Mouse (Mus musculus): ENCODE results near the gene Fbxo34. TPM values are rescaled to one million over a fixed set of nuclear protein-coding genes. Genes with fewer than 3 reads are reported as not detected.
"Not testable (repeated sequence)": the region's sequence is repeated elsewhere in the genome, so short reads cannot be mapped to it uniquely, and the experiment has no call there.

The Fbxo34 gene
- 17.8 and 18.1 TPM in 2 replicates for polyA plus RNA-seq (2015; fragmentation: Nextera tagmentation; extraction: Ambion mirVana)

DNA sequence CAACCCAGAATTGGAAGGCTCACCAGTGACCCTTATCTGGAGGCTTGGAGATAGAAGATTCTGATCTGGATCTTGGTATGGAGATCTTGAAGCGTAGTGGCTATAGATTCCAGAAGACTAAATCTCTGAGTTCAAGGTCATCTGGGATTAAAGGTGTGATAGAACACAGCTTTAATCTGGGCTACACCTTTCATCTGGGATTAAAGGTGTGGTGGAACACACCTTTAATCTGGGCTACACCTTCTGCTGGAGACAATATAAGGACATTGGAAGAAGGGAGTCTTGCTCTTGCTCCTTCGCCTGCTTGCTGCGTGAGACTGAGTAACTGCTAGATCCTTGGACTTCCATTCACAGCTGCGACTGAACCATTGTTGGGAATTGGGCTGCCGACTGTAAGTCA lies at the start of gene Fbxo34:
TSS of gene Fbxo34 (plus strand) at position 301 of the 400 bp plus-strand sequence.
- 94% methylated on average over 2 of the region's 5 CpGs for WGBS
- DNase-seq (ENCODE audit: low spot score): not testable (repeated sequence)

DNA sequence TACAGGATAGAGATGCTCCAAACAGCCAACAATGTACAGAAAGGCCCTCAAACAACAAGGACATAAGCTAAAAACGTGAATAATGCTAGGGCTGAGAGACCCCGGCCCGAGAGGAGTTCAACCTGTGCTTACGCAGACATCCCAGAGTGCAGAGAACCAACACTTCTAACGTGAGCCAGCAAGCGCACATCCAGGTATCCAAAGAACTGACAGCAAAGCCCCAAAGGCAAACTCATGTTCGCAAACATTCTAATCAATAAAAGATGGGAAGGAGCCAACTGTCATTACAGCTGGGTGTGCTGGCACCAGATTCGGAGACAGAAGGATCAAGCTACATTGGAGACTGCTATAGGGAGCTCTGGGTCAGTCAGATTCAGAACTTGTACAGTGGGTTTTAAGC lies 47.5 kb upstream of the Fbxo34 start:
- H3K4me3 ChIP-seq (ENCODE audit: low read depth, low read length): no peak overlapping the region
- no peak overlapping the region for H3K4me2 ChIP-seq (replicated peaks; ENCODE audit: low read depth)
- no peak overlapping the region for H3K27ac ChIP-seq (replicated peaks)
- H3K9me3 ChIP-seq (ENCODE audit: control insufficient read depth, low read length): no peaks in the 10 kb centered on the region
- H3K27me3 ChIP-seq (ENCODE audit: control insufficient read depth, insufficient read depth, low read length): no peaks in the 10 kb centered on the region
- DNase-seq (ENCODE audit: low spot score) (no peak), ATAC-seq (ENCODE audit: low FRiP score, low TSS enrichment) (no peak)
- peaks cover 7% of the 10 kb centered on the region; the same call in 1 of the 2 replicates for H3K36me3 ChIP-seq (ENCODE audit: control insufficient read depth, insufficient read depth, low read length)
- TF ChIP-seq EP300 (optimal IDR thresholded peaks at IDR 0.05) (no peak), CTCF (IDR thresholded peaks at IDR 0.05; ENCODE audit: low read depth) (no peak)
- no peaks in the 10 kb centered on the region for H3K4me1 ChIP-seq (replicated peaks; ENCODE audit: control insufficient read depth, insufficient read depth)
- H3K9ac ChIP-seq (ENCODE audit: low read length): no peak overlapping the region
- 89% methylated on average over 8 of the region's 8 CpGs for WGBS

More for the DNA sequence above, at the start of gene Fbxo34:
- not testable (repeated sequence) for H3K4me2 ChIP-seq (replicated peaks; ENCODE audit: low read depth); H3K9ac ChIP-seq (ENCODE audit: low read length); H3K36me3 ChIP-seq (ENCODE audit: control insufficient read depth, insufficient read depth, low read length); H3K27ac ChIP-seq (replicated peaks); H3K4me1 ChIP-seq (replicated peaks; ENCODE audit: control insufficient read depth, insufficient read depth); H3K9me3 ChIP-seq (ENCODE audit: control insufficient read depth, low read length); H3K27me3 ChIP-seq (ENCODE audit: control insufficient read depth, insufficient read depth, low read length); ATAC-seq (ENCODE audit: low FRiP score, low TSS enrichment); H3K4me3 ChIP-seq (ENCODE audit: low read depth, low read length)

DNA sequence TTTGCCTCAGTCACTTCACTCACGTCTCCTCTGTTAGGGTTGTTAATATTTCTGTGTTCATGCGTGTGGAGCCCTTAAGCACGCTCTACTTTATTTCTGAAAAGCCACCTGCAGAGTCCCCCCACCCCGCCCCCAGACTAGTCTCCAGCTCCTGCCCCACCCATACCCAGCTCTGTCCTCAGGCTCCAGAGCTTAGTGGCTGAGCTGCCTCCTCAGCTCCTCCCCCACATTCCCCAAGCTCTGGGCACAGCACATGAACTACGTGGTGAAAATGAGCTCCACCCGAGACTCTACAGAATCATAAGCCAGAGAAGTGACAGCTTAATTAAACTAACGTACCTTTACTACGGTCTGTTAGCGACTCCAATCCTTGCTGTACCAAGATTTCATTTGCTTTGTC lies 44.2 kb upstream of the Fbxo34 start:
- ATAC-seq (ENCODE audit: low FRiP score, low TSS enrichment) (no peak), DNase-seq (ENCODE audit: low spot score) (no peak)
- 61% methylated on average over 9 of the region's 9 CpGs for WGBS

DNA sequence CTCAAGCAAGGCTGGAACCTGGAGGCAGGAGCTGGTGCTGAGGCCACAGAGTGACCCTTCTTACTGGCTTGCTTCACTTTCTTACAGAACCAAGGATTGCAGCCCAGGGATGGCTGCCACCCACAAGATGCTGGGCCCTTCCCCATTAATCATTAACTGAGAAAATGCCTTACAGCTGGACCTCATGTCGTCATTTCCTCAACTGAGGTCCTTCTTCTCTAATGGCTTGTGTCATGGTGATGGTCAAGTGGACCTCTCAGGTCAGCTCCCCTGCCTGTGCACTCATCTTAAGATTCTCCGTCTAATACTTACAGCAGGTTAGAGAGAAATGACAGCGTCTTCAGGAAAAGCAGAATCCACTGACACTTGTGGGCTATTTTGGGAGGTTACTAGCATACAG lies 32.9 kb upstream of the Fbxo34 start:
- Histone ChIP-seq H3K9ac (ENCODE audit: low read length) (peak overlapping the region; percentile 35), H3K4me2 (replicated peaks; ENCODE audit: low read depth) (peak overlapping the region; percentile 49), H3K36me3 (ENCODE audit: control insufficient read depth, insufficient read depth, low read length) (no peaks in the 10 kb centered on the region), H3K27me3 (ENCODE audit: control insufficient read depth, insufficient read depth, low read length) (no peaks in the 10 kb centered on the region), H3K4me1 (replicated peaks; ENCODE audit: control insufficient read depth, insufficient read depth) (no peaks in the 10 kb centered on the region), H3K27ac (replicated peaks) (no peak overlapping the region), H3K4me3 (ENCODE audit: low read depth, low read length) (peak overlapping the region; percentile 44), H3K9me3 (ENCODE audit: control insufficient read depth, low read length) (no peaks in the 10 kb centered on the region)
- no peak for TF ChIP-seq CTCF (IDR thresholded peaks at IDR 0.05; ENCODE audit: low read depth)
- TF ChIP-seq EP300 (optimal IDR thresholded peaks at IDR 0.05): no peak
- WGBS: 25% methylated on average over 3 of the region's 3 CpGs
- ATAC-seq (ENCODE audit: low FRiP score, low TSS enrichment): no peak
- no peak for DNase-seq (ENCODE audit: low spot score)

More for the DNA sequence above, 44.2 kb upstream of the Fbxo34 start:
- Histone ChIP-seq H3K27me3 (ENCODE audit: control insufficient read depth, insufficient read depth, low read length) (no peaks in the 10 kb centered on the region), H3K4me3 (ENCODE audit: low read depth, low read length) (no peak overlapping the region), H3K27ac (replicated peaks) (no peak overlapping the region), H3K9me3 (ENCODE audit: control insufficient read depth, low read length) (no peaks in the 10 kb centered on the region), H3K36me3 (ENCODE audit: control insufficient read depth, insufficient read depth, low read length) (peaks cover 13% of the 10 kb centered on the region), H3K4me2 (replicated peaks; ENCODE audit: low read depth) (no peak overlapping the region), H3K4me1 (replicated peaks; ENCODE audit: control insufficient read depth, insufficient read depth) (no peaks in the 10 kb centered on the region), H3K9ac (ENCODE audit: low read length) (no peak overlapping the region)
- TF ChIP-seq CTCF (IDR thresholded peaks at IDR 0.05; ENCODE audit: low read depth) (no peak), EP300 (optimal IDR thresholded peaks at IDR 0.05) (no peak)

DNA sequence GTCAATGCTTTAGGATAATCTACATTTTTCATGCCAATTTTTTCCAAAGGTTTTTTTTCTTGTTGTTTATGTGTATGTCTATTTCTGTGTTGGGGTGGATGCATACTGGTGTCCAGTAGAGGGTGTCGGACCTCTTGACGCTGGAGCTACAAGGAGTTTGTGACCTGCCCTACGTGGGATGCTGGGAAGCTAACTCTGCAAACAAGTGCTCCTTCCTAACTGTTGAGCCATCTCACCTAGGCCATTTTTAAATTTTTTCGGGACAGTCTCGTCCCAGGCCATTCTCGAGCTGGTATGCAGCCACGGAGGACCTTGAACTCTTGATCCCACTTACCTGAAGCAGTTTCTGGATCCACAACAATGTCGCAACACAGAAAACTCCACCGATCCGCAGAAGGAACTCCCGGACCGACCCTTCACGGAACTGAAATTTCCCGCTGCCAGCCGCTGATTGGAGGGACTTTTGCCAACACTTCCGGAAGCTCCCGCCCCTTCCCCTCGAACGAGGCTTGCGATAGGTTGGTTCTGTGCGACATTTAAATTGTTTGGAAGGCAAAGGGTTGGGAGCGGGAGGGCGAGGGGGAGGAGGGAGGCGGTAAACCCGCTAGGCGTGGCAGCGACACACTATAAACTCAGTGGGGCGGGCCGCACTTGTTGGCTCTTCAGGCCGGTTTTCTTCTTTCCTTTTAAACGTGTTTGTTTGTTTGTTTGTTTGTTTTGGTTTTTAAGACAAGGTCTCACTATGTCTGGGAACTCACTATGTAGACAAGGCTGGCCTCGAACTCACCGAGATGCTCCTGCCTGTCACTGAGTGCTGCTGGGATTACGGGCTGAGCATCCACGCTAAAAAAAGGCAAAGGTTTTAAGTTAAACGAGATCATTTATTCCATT lies 32.2 kb upstream of the Fbxo34 start, which contains the start of gene Dlgap5:
TSS of gene Dlgap5 (minus strand) at position 633 of the 891 bp plus-strand sequence.
- WGBS: 2% methylated on average over 36 of the region's 36 CpGs
- Histone ChIP-seq H3K9me3 (ENCODE audit: control insufficient read depth, low read length) (no peaks in the 10 kb centered on the region), H3K27me3 (ENCODE audit: control insufficient read depth, insufficient read depth, low read length) (no peaks in the 10 kb centered on the region), H3K36me3 (ENCODE audit: control insufficient read depth, insufficient read depth, low read length) (no peaks in the 10 kb centered on the region), H3K9ac (ENCODE audit: low read length) (peak within 1 kb of the TSS; percentile 39), H3K4me2 (replicated peaks; ENCODE audit: low read depth) (peak within 1 kb of the TSS; percentile 49), H3K4me3 (ENCODE audit: low read depth, low read length) (peak within 1 kb of the TSS; percentile 44), H3K27ac (replicated peaks) (no peak within 1 kb of the TSS), H3K4me1 (replicated peaks; ENCODE audit: control insufficient read depth, insufficient read depth) (no peaks in the 10 kb centered on the region)
- DNase-seq (ENCODE audit: low spot score) (peak; percentile 94), ATAC-seq (ENCODE audit: low FRiP score, low TSS enrichment) (peak; percentile 97)
- TF ChIP-seq EP300 (optimal IDR thresholded peaks at IDR 0.05) (no peak), CTCF (IDR thresholded peaks at IDR 0.05; ENCODE audit: low read depth) (peak; percentile 29; the same call in 1 of the 2 replicates)

DNA sequence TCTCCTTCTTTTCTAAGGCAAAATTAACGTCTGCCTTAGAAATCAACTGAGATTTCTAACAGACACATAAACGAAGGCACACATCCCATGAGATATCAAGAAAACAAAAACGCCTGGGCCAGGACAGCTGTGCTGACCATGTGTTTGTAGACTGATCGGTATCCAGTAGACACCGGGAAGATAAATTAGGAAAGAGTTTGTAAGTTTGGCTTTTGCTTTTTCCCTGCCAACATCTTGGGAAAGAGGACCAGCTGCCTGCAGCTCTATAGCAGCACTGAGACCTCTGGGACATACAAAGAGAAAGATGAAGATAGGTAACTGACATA lies 31.6 kb upstream of the Fbxo34 start:
- no peak overlapping the region for H3K27ac ChIP-seq (replicated peaks)
- H3K4me2 ChIP-seq (replicated peaks; ENCODE audit: low read depth): peak overlapping the region; percentile 49
- TF ChIP-seq EP300 (optimal IDR thresholded peaks at IDR 0.05) (no peak), CTCF (IDR thresholded peaks at IDR 0.05; ENCODE audit: low read depth) (no peak)
- H3K36me3 ChIP-seq (ENCODE audit: control insufficient read depth, insufficient read depth, low read length): no peaks in the 10 kb centered on the region
- no peaks in the 10 kb centered on the region for H3K9me3 ChIP-seq (ENCODE audit: control insufficient read depth, low read length)
- no peak for DNase-seq (ENCODE audit: low spot score)
- WGBS: 20% methylated on average over 5 of the region's 5 CpGs
- H3K27me3 ChIP-seq (ENCODE audit: control insufficient read depth, insufficient read depth, low read length): no peaks in the 10 kb centered on the region
- peak overlapping the region; percentile 24; the same call in 1 of the 2 replicates for H3K9ac ChIP-seq (ENCODE audit: low read length)
- peak overlapping the region; percentile 44 for H3K4me3 ChIP-seq (ENCODE audit: low read depth, low read length)
- no peak for ATAC-seq (ENCODE audit: low FRiP score, low TSS enrichment)
- no peaks in the 10 kb centered on the region for H3K4me1 ChIP-seq (replicated peaks; ENCODE audit: control insufficient read depth, insufficient read depth)
